Mouse (Mus musculus): ENCODE measurements around the gene Mgat4e. TPM values are rescaled to one million over a fixed set of nuclear protein-coding genes. Genes with fewer than 3 reads are reported as not detected.

The Mgat4e gene
- total and polyA plus RNA-seq, 3 experiments: 0.08 to 0.17 TPM; not detected in 1

GRCm38 (mm10) chr1:134526752-134527151 lies 22.7 kb downstream of the Mgat4e start (continued):
- TF ChIP-seq JUND (IDR thresholded peaks at IDR 0.05; ENCODE audit: low read depth, low read length) (no peak), GATA1 (IDR thresholded peaks at IDR 0.05; ENCODE audit: low read depth, low read length) (peak; percentile 96), CHD2 (IDR thresholded peaks at IDR 0.05; ENCODE audit: low read length) (no peak)

- no peak overlapping the region for H3K27ac ChIP-seq (ENCODE audit: control insufficient read depth, low read depth, low read length)
Observed at GRCm38 (mm10) chr1:134525015-134525414, 24.5 kb downstream of the Mgat4e start.

GRCm38 (mm10) chr1:134524424-134524823 lies 25.1 kb downstream of the Mgat4e start:
- H3K79me2 ChIP-seq (ENCODE audit: control insufficient read depth, insufficient read depth, low read length, poor library complexity): no peaks in the 10 kb centered on the region
- no peaks in the 10 kb centered on the region for H3K9me3 ChIP-seq (replicated peaks; ENCODE audit: insufficient read depth, low read length)
- no peak overlapping the region for H3K4me3 ChIP-seq (ENCODE audit: control insufficient read depth in 1 of 2, insufficient read depth in 1 of 2, low read depth in 2 of 2, low read length in 2 of 2)
- H3K27ac ChIP-seq (ENCODE audit: control insufficient read depth, low read depth, low read length): no peak overlapping the region
- H3K9ac ChIP-seq (ENCODE audit: control insufficient read depth, low read depth, low read length, poor library complexity, severe bottlenecking): no peak overlapping the region
- peak; percentile 67 for DNase-seq (ENCODE audit: low read depth, low spot score)
- no peaks in the 10 kb centered on the region for H3K27me3 ChIP-seq (ENCODE audit: control insufficient read depth in 1 of 2, insufficient read depth in 2 of 2, low read length in 2 of 2)
- H3K36me3 ChIP-seq (ENCODE audit: control insufficient read depth in 1 of 2, insufficient read depth in 2 of 2, low read length in 2 of 2): peaks cover 0 to 19% of the 10 kb centered on the region in 2 experiments; a peak in 2 of 4 replicates
- TF ChIP-seq ZC3H11A (IDR thresholded peaks at IDR 0.05; ENCODE audit: low read depth, low read length) (no peak; the same call in 1 of the 2 replicates), KAT2A (conservative IDR thresholded peaks at IDR 0.05; ENCODE audit: low read depth, low read length) (no peak), POLR2AphosphoS5 (IDR thresholded peaks at IDR 0.05; ENCODE audit: borderline replicate concordance, low read depth, low read length) (no peak), POLR2A (IDR thresholded peaks at IDR 0.05; ENCODE audit: control insufficient read depth in 1 of 2, insufficient read depth in 1 of 2, low read depth in 1 of 2, low read length in 2 of 2, poor library complexity in 1 of 2) (no peak), MEF2A (IDR thresholded peaks at IDR 0.05; ENCODE audit: extremely low read depth, insufficient replicate concordance, low read depth, low read length, poor library complexity, severe bottlenecking) (no peak), MAX (IDR thresholded peaks at IDR 0.05; ENCODE audit: low read length) (no peak), MAFK (IDR thresholded peaks at IDR 0.05; ENCODE audit: borderline replicate concordance, low read depth, low read length) (no peak), SMC3 (IDR thresholded peaks at IDR 0.05; ENCODE audit: low read depth, low read length) (peak; percentile 54), RAD21 (IDR thresholded peaks at IDR 0.05; ENCODE audit: low read depth, low read length) (peak; percentile 51), CTCF (IDR thresholded peaks at IDR 0.05 in 2 of 3, conservative IDR thresholded peaks at IDR 0.05 in 1 of 3; ENCODE audit: control insufficient read depth in 1 of 3, insufficient read depth in 1 of 3, low read depth in 2 of 3, low read length in 3 of 3, poor library complexity in 1 of 3, severe bottlenecking in 1 of 3) (peak; percentile 51 to 66 (median 62))
- H3K4me1 ChIP-seq (ENCODE audit: control insufficient read depth in 1 of 2, insufficient read depth in 2 of 2, low read length in 2 of 2): peaks cover 29 to 32% of the 10 kb centered on the region in 2 experiments

More at GRCm38 (mm10) chr1:134525015-134525414, 24.5 kb downstream of the Mgat4e start:
- Histone ChIP-seq H3K27me3 (ENCODE audit: control insufficient read depth in 1 of 2, insufficient read depth in 2 of 2, low read length in 2 of 2) (no peaks in the 10 kb centered on the region), H3K4me3 (ENCODE audit: control insufficient read depth in 1 of 2, insufficient read depth in 1 of 2, low read depth in 2 of 2, low read length in 2 of 2) (no peak overlapping the region), H3K36me3 (ENCODE audit: control insufficient read depth in 1 of 2, insufficient read depth in 2 of 2, low read length in 2 of 2) (peaks cover 0 to 15% of the 10 kb centered on the region in 2 experiments; a peak in 2 of 4 replicates), H3K79me2 (ENCODE audit: control insufficient read depth, insufficient read depth, low read length, poor library complexity) (no peaks in the 10 kb centered on the region), H3K9ac (ENCODE audit: control insufficient read depth, low read depth, low read length, poor library complexity, severe bottlenecking) (no peak overlapping the region), H3K4me1 (ENCODE audit: control insufficient read depth in 1 of 2, insufficient read depth in 2 of 2, low read length in 2 of 2) (peaks cover 23 to 28% of the 10 kb centered on the region in 2 experiments), H3K9me3 (replicated peaks; ENCODE audit: insufficient read depth, low read length) (no peaks in the 10 kb centered on the region)
- no peak for DNase-seq (ENCODE audit: low read depth, low spot score)
- TF ChIP-seq CHD2 (IDR thresholded peaks at IDR 0.05; ENCODE audit: low read length): no peak
- no peak for TF ChIP-seq MAX (IDR thresholded peaks at IDR 0.05; ENCODE audit: low read length)
- no peak for TF ChIP-seq NRF1 (IDR thresholded peaks at IDR 0.05; ENCODE audit: insufficient read depth, low read depth, low read length, poor library complexity, severe bottlenecking)
- no peak for TF ChIP-seq BHLHE40 (IDR thresholded peaks at IDR 0.05; ENCODE audit: borderline replicate concordance, low read depth, low read length)
- no peak for TF ChIP-seq POLR2AphosphoS5 (IDR thresholded peaks at IDR 0.05; ENCODE audit: borderline replicate concordance, low read depth, low read length)
- TF ChIP-seq NELFE (IDR thresholded peaks at IDR 0.05; ENCODE audit: low read depth, low read length): no peak
- no peak for TF ChIP-seq ZNF384 (IDR thresholded peaks at IDR 0.05; ENCODE audit: low read depth, low read length)
- no peak for TF ChIP-seq POLR2A (IDR thresholded peaks at IDR 0.05; ENCODE audit: control insufficient read depth in 1 of 2, insufficient read depth in 1 of 2, low read depth in 1 of 2, low read length in 2 of 2, poor library complexity in 1 of 2)
- no peak for TF ChIP-seq GATA1 (IDR thresholded peaks at IDR 0.05; ENCODE audit: low read depth, low read length)
- TF ChIP-seq E2F4 (IDR thresholded peaks at IDR 0.05; ENCODE audit: borderline replicate concordance, low read depth, low read length): no peak
- no peak for TF ChIP-seq RAD21 (IDR thresholded peaks at IDR 0.05; ENCODE audit: low read depth, low read length)
- no peak for TF ChIP-seq EP300 (IDR thresholded peaks at IDR 0.05; ENCODE audit: low read depth in 1 of 2, low read length in 2 of 2)
- TF ChIP-seq MEF2A (IDR thresholded peaks at IDR 0.05; ENCODE audit: extremely low read depth, insufficient replicate concordance, low read depth, low read length, poor library complexity, severe bottlenecking): no peak
- no peak for TF ChIP-seq HCFC1 (IDR thresholded peaks at IDR 0.05; ENCODE audit: low read depth, low read length)
- no peak for TF ChIP-seq RCOR1 (IDR thresholded peaks at IDR 0.05; ENCODE audit: low read depth, low read length)
- no peak for TF ChIP-seq KAT2A (conservative IDR thresholded peaks at IDR 0.05; ENCODE audit: low read depth, low read length)
- no peak for TF ChIP-seq TAL1 (IDR thresholded peaks at IDR 0.05; ENCODE audit: low read length)
- TF ChIP-seq ZMIZ1 (IDR thresholded peaks at IDR 0.05; ENCODE audit: low read depth, low read length): no peak
- TF ChIP-seq CTCF (IDR thresholded peaks at IDR 0.05 in 2 of 3, conservative IDR thresholded peaks at IDR 0.05 in 1 of 3; ENCODE audit: control insufficient read depth in 1 of 3, insufficient read depth in 1 of 3, low read depth in 2 of 3, low read length in 3 of 3, poor library complexity in 1 of 3, severe bottlenecking in 1 of 3): no peak

Measured in MEL (cell line).